Mouse (Mus musculus) gastrocnemius, postnatal 4 days (tissue): ENCODE data around the gene Coa4. TPM values are rescaled to one million over a fixed set of nuclear protein-coding genes. Genes with fewer than 3 reads are reported as not detected.

ENCODE experiments used
- DNase-seq, 2 experiments: peaks; one replicate each; pipeline ENCODE4 v3.0.0; 2021 to 2022; ENCODE audit warnings: low spot score in 2 of 2, mixed read lengths in 2 of 2
- total RNA-seq, 2 experiments: library from RNA; stranded (reverse); gene quantifications; 2 replicates each; pipeline ENCODE4 v1.2.3; 2021

The Coa4 gene
- total RNA-seq, 2 experiments from 2014 or later = 10.7 to 13.1 TPM

GRCm38 (mm10) chr7:100503076-100503475 is 33.8 kb upstream of the Coa4 start:
- no peak for DNase-seq

DNA sequence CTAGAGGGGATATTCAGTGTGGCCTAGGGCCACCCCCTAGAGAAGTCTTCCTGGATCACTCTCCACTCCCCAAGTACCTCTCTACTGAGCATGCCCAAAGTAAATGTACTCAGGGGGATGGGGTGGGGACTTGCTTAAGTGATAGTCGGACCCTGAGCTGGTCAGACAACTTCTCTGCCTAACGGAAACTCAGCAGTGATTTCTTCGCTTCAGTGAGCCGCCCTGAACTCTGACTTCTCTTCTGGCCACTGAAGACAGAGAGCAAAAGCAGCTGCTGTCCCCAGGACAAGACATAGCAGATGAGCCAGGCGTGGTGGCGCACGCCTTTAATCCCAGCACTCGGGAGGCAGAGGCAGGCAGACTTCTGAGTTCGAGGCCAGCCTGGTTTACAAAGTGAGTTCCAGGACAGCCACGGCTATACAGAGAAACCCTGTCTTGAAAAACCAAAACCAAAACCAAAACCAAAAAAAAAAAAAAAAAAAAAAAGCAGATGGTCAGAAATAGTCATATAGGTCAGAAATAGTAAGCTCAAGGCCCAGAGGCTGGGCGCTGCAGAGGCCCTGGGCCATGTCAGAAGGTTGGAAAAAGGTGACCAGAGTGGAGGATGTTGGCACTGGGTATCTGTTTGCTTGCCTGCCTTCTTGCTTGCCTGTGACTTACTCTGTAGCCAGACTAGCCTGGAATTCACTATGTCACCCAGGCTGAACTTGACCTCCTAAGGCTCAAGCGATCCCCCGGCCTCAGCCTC is 32.0 kb upstream of the Coa4 start:
- DNase-seq = no peak

- DNase-seq = no peak
Observed at GRCm38 (mm10) chr7:100506494-100506893, 30.4 kb upstream of the Coa4 start.

GRCm38 (mm10) chr7:100508670-100509069 is 28.2 kb upstream of the Coa4 start:
- DNase-seq = no peak

DNA sequence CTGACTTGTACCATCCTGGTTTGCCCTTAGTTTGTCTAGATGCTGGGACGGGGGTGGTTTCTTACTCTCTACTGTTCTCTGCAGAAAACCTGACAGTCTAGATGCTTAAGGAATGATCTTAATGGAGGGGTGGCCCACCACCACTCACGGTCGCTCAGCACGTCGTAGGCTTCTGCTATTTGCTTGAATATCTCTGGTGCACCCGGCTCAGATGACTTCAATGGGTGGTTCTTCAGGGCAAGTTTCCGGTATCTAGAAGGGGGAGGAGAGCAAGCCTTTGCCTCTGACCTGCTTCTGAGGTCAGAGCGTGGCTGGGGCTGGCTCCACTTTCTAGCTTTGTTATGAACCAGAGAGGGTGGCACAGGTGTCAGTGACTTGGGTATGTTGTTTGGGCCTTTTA is 25.3 kb upstream of the Coa4 start:
- DNase-seq = no peak

DNA sequence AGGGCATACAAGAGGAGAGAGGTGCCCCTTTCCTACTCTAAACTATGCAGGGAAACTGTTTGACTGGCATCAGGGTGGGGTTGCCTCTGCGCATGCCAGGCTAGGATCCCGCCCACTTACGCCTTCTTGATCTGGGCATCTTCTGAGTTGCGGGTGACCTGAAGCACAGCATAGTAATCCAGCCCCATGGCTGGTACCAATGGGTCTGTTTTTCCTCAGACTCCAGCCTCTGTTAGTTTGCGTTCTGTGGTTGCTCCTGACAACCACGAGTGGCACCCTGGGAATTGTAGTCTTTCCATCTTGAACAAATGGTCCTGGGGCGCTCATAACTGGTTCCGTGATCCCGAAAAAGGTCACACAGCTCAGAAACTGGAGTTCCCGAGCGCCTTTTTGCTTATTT is 22.3 kb upstream of the Coa4 start, which contains the start of gene Dnajb13:
TSS of gene Dnajb13 (minus strand) at position 388 of the 400 bp plus-strand sequence.
- no peak for DNase-seq

DNA sequence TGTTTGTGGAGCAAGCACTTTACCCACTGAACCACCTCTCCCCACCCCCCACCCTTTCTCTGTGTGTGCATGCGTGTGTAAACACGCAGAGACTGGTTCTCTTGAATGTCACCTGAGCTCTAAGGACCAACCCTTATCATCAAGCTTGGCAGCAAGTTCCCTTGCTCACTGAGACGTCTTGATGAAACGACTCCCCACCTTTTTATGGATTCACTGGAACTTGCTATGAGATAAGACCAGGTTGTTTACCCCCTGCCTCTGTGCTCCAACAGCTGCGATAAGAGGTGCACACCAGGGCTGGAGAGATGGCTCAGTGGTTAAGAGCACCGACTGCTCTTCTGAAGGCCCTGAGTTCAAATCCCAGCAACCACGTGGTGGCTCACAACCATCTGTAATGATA is 16.7 kb upstream of the Coa4 start:
- no peak for DNase-seq

- DNase-seq = peak; percentile 70 to 83
Observed at GRCm38 (mm10) chr7:100520663-100521285, 16.1 kb upstream of the Coa4 start.

GRCm38 (mm10) chr7:100522222-100522621 is 14.6 kb upstream of the Coa4 start:
- DNase-seq = no peak

- no peak for DNase-seq
Observed at GRCm38 (mm10) chr7:100524669-100525068, 12.2 kb upstream of the Coa4 start.

DNA sequence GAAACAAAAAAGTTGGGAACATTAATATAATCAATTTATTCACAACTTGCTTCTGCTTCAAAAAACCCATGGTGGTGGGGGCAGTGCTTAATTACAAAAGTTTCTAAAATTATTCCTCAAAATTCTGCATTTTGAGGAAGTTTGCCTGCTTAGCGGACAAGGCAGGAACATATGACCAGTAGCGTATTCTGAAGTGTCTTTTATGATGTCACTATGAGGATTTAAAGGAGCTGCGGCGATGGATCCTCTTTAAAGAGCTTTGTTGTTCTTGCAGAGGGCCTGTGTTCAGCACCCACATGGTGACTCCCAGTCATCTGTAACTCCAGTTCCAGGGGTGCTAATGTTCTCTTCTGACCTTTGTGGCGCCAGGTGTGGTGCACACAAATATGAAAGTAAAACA is 6.1 kb upstream of the Coa4 start:
- DNase-seq = no peak

DNA sequence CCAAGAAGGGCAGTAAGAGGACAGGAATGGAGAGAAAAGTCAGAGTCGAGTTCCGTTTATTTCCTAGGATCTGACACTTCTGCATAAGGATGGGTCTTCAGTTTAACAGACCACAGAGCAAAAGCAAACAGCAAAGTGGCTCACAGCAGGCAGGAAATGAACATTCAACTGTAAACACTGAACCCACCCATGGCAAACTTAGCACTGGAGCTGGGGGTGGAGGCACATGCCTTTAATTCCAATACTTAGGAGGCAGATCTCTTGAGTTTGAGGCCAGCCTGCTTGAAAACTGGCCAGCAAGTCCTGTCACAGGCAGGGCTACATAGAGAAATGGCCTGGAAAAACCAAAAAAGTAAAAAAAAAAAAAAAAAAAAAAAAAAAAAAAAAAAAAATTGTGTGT is 3.4 kb upstream of the Coa4 start:
- no peak for DNase-seq

DNA sequence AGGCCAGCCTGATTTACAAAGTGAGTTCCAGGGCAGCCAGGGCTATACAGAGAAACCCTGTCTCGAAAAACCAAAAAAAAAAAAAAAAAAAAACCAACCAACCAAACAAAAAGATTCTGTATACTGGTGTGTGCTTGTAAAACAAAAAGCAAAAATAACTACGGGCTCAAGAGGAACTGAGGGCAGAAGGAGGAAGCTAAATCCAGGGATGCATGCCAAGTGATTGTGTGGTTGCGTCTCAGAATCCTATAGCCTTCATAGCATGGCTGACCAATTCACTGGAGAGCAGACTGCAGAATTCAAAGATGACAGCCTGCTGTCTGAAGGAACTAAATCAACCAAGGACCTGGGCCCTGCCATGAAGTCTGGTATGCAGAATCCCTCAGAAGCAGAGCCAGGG is 2.7 kb upstream of the Coa4 start:
- no peak for DNase-seq

GRCm38 (mm10) chr7:100535831-100536230 is 1.0 kb upstream of the Coa4 start:
- DNase-seq = no peak

GRCm38 (mm10) chr7:100537519-100537902 is 640 bp downstream of the Coa4 start:
- DNase-seq = no peak

DNA sequence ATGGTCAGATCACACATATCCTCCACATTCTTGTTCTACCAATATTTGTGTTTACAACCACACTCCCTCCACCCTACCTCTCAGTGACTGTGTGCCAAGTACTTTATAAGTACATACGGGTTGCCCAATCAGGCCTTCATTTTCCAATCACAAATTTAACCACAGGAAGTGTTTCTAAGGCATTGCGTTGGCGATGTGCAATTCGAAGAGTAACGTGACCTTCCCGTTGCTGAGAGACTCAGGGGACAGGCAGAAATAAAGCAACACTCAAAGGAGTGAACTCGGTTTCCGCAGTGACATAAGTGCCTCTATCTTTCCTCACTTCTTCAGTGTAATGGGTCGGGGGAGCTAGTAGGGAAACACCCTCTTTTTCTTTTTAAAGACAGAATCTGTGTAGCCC is 2.6 kb downstream of the Coa4 start:
- no peak for DNase-seq

DNA sequence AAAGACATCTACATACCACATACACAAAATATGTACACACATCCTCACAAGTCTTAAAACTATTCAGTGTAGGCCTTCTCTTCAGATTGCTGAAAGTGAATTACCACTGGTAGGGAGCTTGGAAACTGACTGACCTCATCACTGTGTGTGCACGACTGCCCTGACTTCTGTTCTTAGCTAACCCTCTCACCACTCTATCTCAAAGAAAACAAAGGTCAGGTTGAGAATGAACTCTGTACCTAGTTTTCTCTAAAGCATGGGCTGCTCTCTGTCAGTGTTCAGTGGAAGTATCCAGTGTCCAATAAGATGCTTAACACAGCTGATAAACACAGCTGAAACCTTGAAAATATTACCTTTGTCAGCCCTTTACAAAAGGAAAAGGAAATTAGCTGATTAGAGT is 7.6 kb downstream of the Coa4 start:
- DNase-seq = no peak

DNA sequence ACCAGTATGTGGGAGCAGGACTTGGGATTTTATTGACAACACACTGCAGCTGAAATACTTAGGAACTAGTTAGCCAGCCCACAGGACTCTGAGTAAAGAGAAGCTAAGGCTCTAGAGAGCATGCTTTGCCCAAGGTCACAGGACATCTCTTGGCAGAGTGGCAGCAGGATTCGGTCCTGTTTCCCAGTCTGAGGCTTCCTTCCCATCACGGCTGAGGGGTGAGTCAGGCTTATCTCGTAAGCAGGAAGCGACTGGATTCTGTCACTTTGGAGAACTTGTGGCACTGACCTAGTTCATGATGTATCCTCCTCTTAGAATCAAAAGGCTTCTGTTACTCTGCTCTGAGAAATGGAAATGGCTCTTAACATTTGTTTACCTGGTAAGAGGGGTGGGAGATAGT is 10.8 kb downstream of the Coa4 start:
- no peak for DNase-seq

- DNase-seq = no peak
Observed at GRCm38 (mm10) chr7:100549796-100550195, 12.9 kb downstream of the Coa4 start.

DNA sequence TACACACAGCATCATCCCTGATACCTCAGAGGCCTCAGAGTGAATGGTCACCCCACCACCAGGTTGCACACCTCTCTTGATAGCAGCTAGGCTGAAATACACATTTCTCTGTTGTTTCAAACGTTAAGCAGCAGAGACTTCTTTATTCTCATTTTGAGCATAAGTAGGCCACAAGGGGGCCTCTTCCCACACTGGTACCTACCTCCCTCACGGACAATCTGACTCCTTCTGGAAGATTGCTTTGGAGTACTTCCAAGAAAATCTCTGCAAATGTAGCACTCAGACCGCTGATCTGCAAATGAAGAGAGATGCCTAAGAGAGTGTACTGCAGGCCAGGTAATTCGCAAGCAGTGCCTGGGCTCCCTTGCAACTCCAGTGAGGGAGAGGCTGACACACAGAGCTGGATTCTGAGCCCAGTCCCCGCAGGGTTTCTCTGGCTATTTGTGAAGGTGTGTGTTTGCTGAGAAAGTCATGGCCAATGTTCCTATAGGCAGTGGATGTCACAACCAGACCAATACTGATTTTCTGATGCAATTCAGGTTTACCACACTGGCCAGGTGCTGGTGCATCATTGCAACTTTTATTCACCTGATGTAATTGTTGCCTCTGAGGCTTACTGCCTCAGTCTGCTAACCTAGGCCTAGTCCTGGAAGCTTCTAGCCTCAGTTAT is 13.6 kb downstream of the Coa4 start:
- peak in 1 of 2 experiments; percentile 38 for DNase-seq

- DNase-seq = no peak
Observed at GRCm38 (mm10) chr7:100554939-100555338, 18.1 kb downstream of the Coa4 start.

DNA sequence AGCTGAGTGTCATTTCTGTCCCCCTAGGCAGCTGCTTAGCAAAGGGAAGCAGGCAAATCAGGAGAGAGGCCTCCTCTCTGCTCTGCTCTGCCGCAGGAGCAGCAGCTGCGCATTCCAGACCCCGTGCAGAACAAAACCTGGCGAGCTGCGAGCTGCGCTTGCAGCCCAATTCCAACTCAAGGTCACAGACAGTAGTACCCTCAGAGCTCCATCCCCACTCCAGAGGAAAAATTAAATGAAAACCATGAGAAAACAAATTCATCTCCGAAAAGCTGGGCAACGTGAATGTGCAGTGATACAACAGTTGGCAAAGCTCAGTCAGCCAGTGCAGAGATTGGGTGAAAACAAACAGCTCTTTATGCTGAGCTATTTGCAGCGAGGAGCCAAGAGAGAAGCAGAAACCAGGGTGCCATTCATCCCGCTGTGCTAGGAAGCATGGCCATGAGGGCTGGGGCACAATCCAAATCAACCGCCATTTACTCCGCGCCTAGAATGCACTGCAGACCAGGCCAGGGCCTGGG is 18.6 kb downstream of the Coa4 start:
- peak in 1 of 2 experiments; percentile 33 for DNase-seq
